Mouse (Mus musculus) gastrocnemius, adult 8-10 months (tissue): ENCODE data around the gene Gp6. TPM values are rescaled to one million over a fixed set of nuclear protein-coding genes. Genes with fewer than 3 reads are reported as not detected.
A peak's percentile ranks its signal among the peaks of the same experiment; 100 is the strongest.
"Not testable (repeated sequence)": the region's sequence is repeated elsewhere in the genome, so short reads cannot be mapped to it uniquely, and the experiment has no call there.

Source experiments
- DNase-seq, 2 experiments: peaks; one replicate each; pipeline ENCODE4 v3.0.0; 2022; ENCODE audit warnings: low spot score in 2 of 2
- microRNA-seq: library from miRNA; unstranded; fragments of <30 nt; microRNA quantifications from one replicate; pipeline ENCODE4 v1.2.0, GENCODE M21; 2022
- total RNA-seq, 4 experiments: library from RNA; stranded (reverse); gene quantifications; 2 replicates each; pipeline ENCODE4 v1.2.4; 2022

Gp6 gene
- total RNA-seq = under 1 TPM in 1 of 4 experiments, not detected in 3; 0.34 TPM

GRCm38 (mm10) chr7:4397730-4398129, at the start of gene Gp6:
TSS of gene Gp6 (minus strand) at chr7:4397744.
- DNase-seq = no peak

- no peak for DNase-seq
Observed at GRCm38 (mm10) chr7:4447138-4447537, 49.6 kb upstream of the Gp6 start.

- DNase-seq = peak; percentile 82 to 86
Observed at GRCm38 (mm10) chr7:4445216-4445791, 47.8 kb upstream of the Gp6 start, which contains the start of gene Rdh13. TSS of gene Rdh13 (minus strand) at chr7:4445649.

GRCm38 (mm10) chr7:4440549-4440948, 43.0 kb upstream of the Gp6 start:
- no peak for DNase-seq

GRCm38 (mm10) chr7:4437721-4438120, 40.2 kb upstream of the Gp6 start:
- DNase-seq = no peak

- no peak for DNase-seq
Observed at GRCm38 (mm10) chr7:4432026-4432425, 34.5 kb upstream of the Gp6 start.

GRCm38 (mm10) chr7:4431548-4431947, 34.0 kb upstream of the Gp6 start:
- DNase-seq = peak; percentile 44 to 49

- no peak for DNase-seq
Observed at GRCm38 (mm10) chr7:4430246-4430844, 32.8 kb upstream of the Gp6 start.

- peak; percentile 79 to 82 for DNase-seq
Observed at GRCm38 (mm10) chr7:4427161-4427912, 29.8 kb upstream of the Gp6 start.

GRCm38 (mm10) chr7:4420230-4420629, 22.7 kb upstream of the Gp6 start:
- DNase-seq = no peak

GRCm38 (mm10) chr7:4419681-4420080, 22.1 kb upstream of the Gp6 start:
- DNase-seq = no peak

- not testable (repeated sequence) for DNase-seq
Observed at GRCm38 (mm10) chr7:4412406-4412805, 14.9 kb upstream of the Gp6 start.

- DNase-seq = no peak
Observed at GRCm38 (mm10) chr7:4373521-4373920, 24.0 kb downstream of the Gp6 start.

GRCm38 (mm10) chr7:4337509-4337908, 60.0 kb downstream of the Gp6 start, which contains the start of gene Ncr1:
TSS of gene Ncr1 (plus strand) at chr7:4337724.
- no peak for DNase-seq

- DNase-seq = no peak
Observed at GRCm38 (mm10) chr7:4323301-4323700, 74.2 kb downstream of the Gp6 start.

Small RNA genes lying within 50 kb of the gene (microRNA-seq; reads per million reads assigned to microRNA genes)
- gene Gm24605 (not detected), gene Gm24752 (not detected), gene Gm25349 (not detected)

Other genes starting within 250 kb of the Gp6 start
- gene Leng9, start 247.4 kb downstream of the Gp6 start, total RNA-seq = 1 to 10 TPM; 1.8 to 2.4 (median 2.1) TPM
- gene Cdc42ep5, start 232.9 kb downstream of the Gp6 start, total RNA-seq = 1 to 10 TPM; 1.5 to 2.2 (median 2.0) TPM
- not detected for gene Lilra5, start 160.0 kb downstream of the Gp6 start, total RNA-seq
- not detected for gene Ncr1, start 60.0 kb downstream of the Gp6 start, total RNA-seq
- gene Rdh13, start 47.9 kb upstream of the Gp6 start, total RNA-seq = 10 to 100 TPM; 12.2 to 17.6 (median 14.3) TPM
- 1 to 10 TPM in 3 of 4 experiments, under 1 TPM in 1; 0.67 to 3.4 (median 2.3) TPM for gene Eps8l1, start 62.9 kb upstream of the Gp6 start, total RNA-seq
- gene Ppp1r12c, start 103.9 kb upstream of the Gp6 start, total RNA-seq = 10 to 100 TPM; 11.6 to 17.2 (median 16.7) TPM
- 100 to 1,000 TPM; 464 to 544 (median 482) TPM for gene Tnnt1, start 118.6 kb upstream of the Gp6 start, total RNA-seq
- gene Tnni3, start 126.5 kb upstream of the Gp6 start, total RNA-seq = 1 to 10 TPM; 1.8 to 3.0 (median 2.3) TPM
- gene Dnaaf3, start 134.7 kb upstream of the Gp6 start, total RNA-seq = under 1 TPM in 1 of 4 experiments, not detected in 3; 0.13 TPM
- gene Syt5, start 149.8 kb upstream of the Gp6 start, total RNA-seq = under 1 TPM in 1 of 4 experiments, not detected in 3; 0.15 TPM
- not detected for gene Ptprh, start 206.3 kb upstream of the Gp6 start, total RNA-seq
- gene Tmem86b, start 233.7 kb upstream of the Gp6 start, total RNA-seq = 1 to 10 TPM; 1.4 to 2.3 (median 2.0) TPM